Mouse (Mus musculus) left cerebral cortex, postnatal 14 days (tissue): ENCODE measurements around the gene Psmd8. TPM values are rescaled to one million over a fixed set of nuclear protein-coding genes. Genes with fewer than 3 reads are reported as not detected.
"Not testable (repeated sequence)": the region's sequence is repeated elsewhere in the genome, so short reads cannot be mapped to it uniquely, and the experiment has no call there.

Experiments
- DNase-seq, 2 experiments: peaks; one replicate each; pipeline ENCODE4 v3.0.0; 2021 to 2022; ENCODE audit warnings: low spot score in 2 of 2, mixed read lengths in 1 of 2
- intact Hi-C: fragments of 180-260 bp; cut with DNase I; formaldehyde crosslinking; loops from one replicate; pipeline ENCODE4 v1.15.1; 2025
- total RNA-seq, 2 experiments: library from RNA; stranded (reverse); gene quantifications; 2 replicates each; pipeline ENCODE4 v1.2.3; 2021

The Psmd8 gene
- total RNA-seq, 2 experiments from 2014 or later, result 161 to 165 TPM

GRCm38 (mm10) chr7:29151486-29151885 is 29.0 kb downstream of the Psmd8 start:
- intact Hi-C loops, result loop anchor here (10.0 kb wide), 1 partner anchor 97 kb away; no protein-coding TSS in a partner anchor
- no peak for DNase-seq

- intact Hi-C loops, result no loop called here
Measured at GRCm38 (mm10) chr7:29148771-29149170, 31.7 kb downstream of the Psmd8 start.

GRCm38 (mm10) chr7:29146625-29147367 is 33.7 kb downstream of the Psmd8 start:
- intact Hi-C loops, result no loop called here
- no peak for DNase-seq

More at GRCm38 (mm10) chr7:29148771-29149170, 31.7 kb downstream of the Psmd8 start:
- no peak for DNase-seq

- intact Hi-C loops, result no loop called here
- DNase-seq, result no peak
Measured at GRCm38 (mm10) chr7:29144006-29144405, 36.5 kb downstream of the Psmd8 start.

GRCm38 (mm10) chr7:29141416-29141815 is 39.1 kb downstream of the Psmd8 start:
- intact Hi-C loops, result no loop called here
- no peak for DNase-seq

- DNase-seq, intact Hi-C loops: not testable (repeated sequence)
Measured at GRCm38 (mm10) chr7:29139237-29139636, 41.3 kb downstream of the Psmd8 start.

- intact Hi-C loops, result no loop called here
- DNase-seq, result no peak
Measured at GRCm38 (mm10) chr7:29137429-29137828, 43.1 kb downstream of the Psmd8 start.

- intact Hi-C loops, result no loop called here
- DNase-seq, result peak in 1 of 2 experiments; percentile 32
Measured at GRCm38 (mm10) chr7:29134693-29135386, 45.7 kb downstream of the Psmd8 start, which contains the start of gene Rasgrp4. TSS of gene Rasgrp4 (plus strand) at chr7:29134851.

- no peak for DNase-seq
- intact Hi-C loops, result no loop called here
Measured at GRCm38 (mm10) chr7:29134230-29134629, 46.3 kb downstream of the Psmd8 start.

- no peak for DNase-seq
- intact Hi-C loops, result loop anchor here (10.0 kb wide), 1 partner anchor 166 kb away; no protein-coding TSS in a partner anchor
Measured at GRCm38 (mm10) chr7:29128725-29129124, 51.8 kb downstream of the Psmd8 start.

- peak; percentile 34 to 35 for DNase-seq
- intact Hi-C loops, result loop anchor here (10.0 kb wide), 1 partner anchor 168 kb away; no protein-coding TSS in a partner anchor
Measured at GRCm38 (mm10) chr7:29126173-29126915, 54.2 kb downstream of the Psmd8 start.

GRCm38 (mm10) chr7:29124970-29125369 is 55.5 kb downstream of the Psmd8 start, which contains the start of gene Ryr1:
TSS of gene Ryr1 (minus strand) at chr7:29125179.
- intact Hi-C loops, result loop anchor here (10.0 kb wide), 1 partner anchor 170 kb away; no protein-coding TSS in a partner anchor
- no peak for DNase-seq

Other genes with a start within 250 kb of the Psmd8 start
- gene Actn4, start 218.4 kb downstream of the Psmd8 start, total RNA-seq, result 100 to 1,000 TPM; 177 to 205 TPM
- 100 to 1,000 TPM; 163 to 174 TPM for gene Eif3k, start 198.8 kb downstream of the Psmd8 start, total RNA-seq
- 1 to 10 TPM; 2.0 to 3.7 TPM for gene Map4k1, start 198.7 kb downstream of the Psmd8 start, total RNA-seq
- 1 to 10 TPM; 6.1 to 8.2 TPM for gene Ryr1, start 55.5 kb downstream of the Psmd8 start, total RNA-seq
- 1 to 10 TPM; 1.8 to 2.2 TPM for gene Rasgrp4, start 45.9 kb downstream of the Psmd8 start, total RNA-seq
- gene Fam98c, start 24.5 kb downstream of the Psmd8 start, total RNA-seq, result 10 to 100 TPM; 32.7 to 37.5 TPM
- gene Ggn, start 10.5 kb downstream of the Psmd8 start, total RNA-seq, result 1 to 10 TPM in 1 of 2 experiments, under 1 TPM in 1; 0.92 to 1.2 TPM
- gene Spred3, start 10.3 kb downstream of the Psmd8 start, total RNA-seq, result 10 to 100 TPM; 45.7 to 48.0 TPM
- 1 to 10 TPM; 1.3 to 1.5 TPM for gene Catsperg1, start 33.3 kb upstream of the Psmd8 start, total RNA-seq
- gene Kcnk6, start 51.8 kb upstream of the Psmd8 start, total RNA-seq, result 1 to 10 TPM; 3.0 to 3.5 TPM
- gene Yif1b, start 57.6 kb upstream of the Psmd8 start, total RNA-seq, result 10 to 100 TPM; 48.4 to 50.9 TPM
- not detected for gene 2200002D01Rik, start 67.8 kb upstream of the Psmd8 start, total RNA-seq
- gene Spint2, start 101.2 kb upstream of the Psmd8 start, total RNA-seq, result 10 to 100 TPM; 11.5 to 19.4 TPM
- gene Ppp1r14a, start 108.6 kb upstream of the Psmd8 start, total RNA-seq, result 1 to 10 TPM; 6.6 to 8.0 TPM
- 100 to 1,000 TPM in 1 of 2 experiments, 10 to 100 TPM in 1; 97.6 to 105 TPM for gene Dpf1, start 123.2 kb upstream of the Psmd8 start, total RNA-seq